19 mouse cellular contexts compared by ENCODE assay signal in genomic region chr13:36621333-36621659, GRCm38 (mm10).
DNase-seq lines count a peak whose midpoint lies in the region; ATAC-seq and TF ChIP-seq lines count a peak whose summit lies in the region.
"Had no signal": no experiment of that assay in that cellular context is flagged by ENCODE, and none has a peak within 500 bp of the region (broad histone marks: within the 10 kb centered on the region; RNA-seq: fewer than 3 reads in every experiment).

No protein-coding gene starts in this region.

- ATAC-seq in intestine, embryonic 15.5 days, result peak; percentile 72
- no peak; the same call in 1 of the 2 replicates for ATAC-seq in intestine, postnatal 0 days
- no peak for ATAC-seq in liver, postnatal 0 days
- ATAC-seq: forebrain, embryonic 14.5 days; forebrain, embryonic 16.5 days had no signal

- no peaks in the 10 kb centered on the region for H3K27me3 ChIP-seq in intestine, embryonic 15.5 days (replicated peaks)
- no peaks in the 10 kb centered on the region for H3K27me3 ChIP-seq in intestine, postnatal 0 days (replicated peaks; ENCODE audit: control insufficient read depth, insufficient read depth, low read length)
- H3K27me3 ChIP-seq in liver, postnatal 0 days (ENCODE audit: insufficient read depth, low read length), result no peaks in the 10 kb centered on the region
- H3K27me3 ChIP-seq: embryonic facial prominence, embryonic 13.5 days; embryonic facial prominence, embryonic 15.5 days; forebrain, embryonic 12.5 days had no signal

- H3K4me1 ChIP-seq in intestine, embryonic 15.5 days (replicated peaks), result no peaks in the 10 kb centered on the region
- H3K4me1 ChIP-seq in intestine, postnatal 0 days (replicated peaks; ENCODE audit: control insufficient read depth, insufficient read depth, low read length), result no peaks in the 10 kb centered on the region
- no peaks in the 10 kb centered on the region for H3K4me1 ChIP-seq in liver, postnatal 0 days (ENCODE audit: insufficient read depth)
- H3K4me1 ChIP-seq: embryonic facial prominence, embryonic 13.5 days; embryonic facial prominence, embryonic 15.5 days; forebrain, embryonic 10.5 days; forebrain, embryonic 12.5 days had no signal

- no peak overlapping the region for H3K4me3 ChIP-seq in intestine, embryonic 15.5 days (replicated peaks)
- no peak overlapping the region for H3K4me3 ChIP-seq in intestine, postnatal 0 days (ENCODE audit: low read depth, low read length)
- H3K4me3 ChIP-seq in liver, postnatal 0 days (ENCODE audit: low read depth, low read length), result no peak overlapping the region
- H3K4me3 ChIP-seq: embryonic facial prominence, embryonic 13.5 days; embryonic facial prominence, embryonic 15.5 days; erythroblast, embryonic 14.5 days; forebrain, embryonic 10.5 days; forebrain, embryonic 12.5 days had no signal

- no peak for TF ChIP-seq EP300 in liver, postnatal 0 days (IDR thresholded peaks at IDR 0.05; ENCODE audit: low read depth)

- H3K27ac ChIP-seq in intestine, embryonic 15.5 days, result no peak overlapping the region
- H3K27ac ChIP-seq in intestine, postnatal 0 days (ENCODE audit: low read depth, low read length), result no peak overlapping the region
- H3K27ac ChIP-seq in liver, postnatal 0 days (ENCODE audit: low read depth), result peak overlapping the region; percentile 71
- H3K27ac ChIP-seq: embryonic facial prominence, embryonic 13.5 days; embryonic facial prominence, embryonic 15.5 days; forebrain, embryonic 10.5 days; forebrain, embryonic 12.5 days had no signal

- no peaks in the 10 kb centered on the region for H3K36me3 ChIP-seq in intestine, embryonic 15.5 days
- H3K36me3 ChIP-seq in intestine, postnatal 0 days (ENCODE audit: control insufficient read depth, insufficient read depth), result no peaks in the 10 kb centered on the region
- no peaks in the 10 kb centered on the region for H3K36me3 ChIP-seq in liver, postnatal 0 days (replicated peaks; ENCODE audit: insufficient read depth, low read length)
- H3K36me3 ChIP-seq: embryonic facial prominence, embryonic 13.5 days; embryonic facial prominence, embryonic 15.5 days; forebrain, embryonic 10.5 days; forebrain, embryonic 12.5 days had no signal

- DNase-seq in liver, postnatal 0 days, result no peak
- no peak for DNase-seq in liver
- DNase-seq: adrenal gland, postnatal 25 days; cerebellum, adult 11 months; cerebellum, adult 18-20 months; cerebellum, adult 8-10 months; cerebellum, adult 9-11 months; cerebellum, postnatal 14 days; cerebellum, postnatal 36 days; embryo, embryonic 11 days had no signal

- no peaks in the 10 kb centered on the region for H3K9me3 ChIP-seq in intestine, embryonic 15.5 days
- H3K9me3 ChIP-seq in intestine, postnatal 0 days (ENCODE audit: control insufficient read depth), result no peaks in the 10 kb centered on the region
- peaks cover 3% of the 10 kb centered on the region; the same call in 1 of the 2 replicates for H3K9me3 ChIP-seq in liver, postnatal 0 days (ENCODE audit: low read length)
- H3K9me3 ChIP-seq: embryonic facial prominence, embryonic 15.5 days; forebrain, embryonic 10.5 days; forebrain, embryonic 12.5 days had no signal

- no peak overlapping the region for H3K9ac ChIP-seq in intestine, embryonic 15.5 days
- H3K9ac ChIP-seq in intestine, postnatal 0 days (ENCODE audit: low read depth, low read length), result no peak overlapping the region
- H3K9ac ChIP-seq in liver, postnatal 0 days (replicated peaks), result no peak overlapping the region
- H3K9ac ChIP-seq: embryonic facial prominence, embryonic 13.5 days; embryonic facial prominence, embryonic 15.5 days; forebrain, embryonic 12.5 days had no signal

- WGBS in intestine, embryonic 15.5 days, result 70% methylated on average over 1 of the region's 1 CpGs
- whole genome bisulfite sequencing in intestine, postnatal 0 days, result 39% methylated on average over 1 of the region's 1 CpGs
- WGBS in liver, postnatal 0 days (ENCODE audit: insufficient replicate concordance), result 56% methylated on average over 1 of the region's 1 CpGs

- TF ChIP-seq CTCF in intestine, postnatal 0 days (IDR thresholded peaks at IDR 0.05; ENCODE audit: low read depth), result no peak
- TF ChIP-seq CTCF in liver, postnatal 0 days (IDR thresholded peaks at IDR 0.05; ENCODE audit: low read depth), result no peak

- no peak overlapping the region for H3K4me2 ChIP-seq in intestine, embryonic 15.5 days (replicated peaks)
- no peak overlapping the region for H3K4me2 ChIP-seq in intestine, postnatal 0 days (replicated peaks; ENCODE audit: low read depth)
- no peak overlapping the region for H3K4me2 ChIP-seq in liver, postnatal 0 days (ENCODE audit: low read depth, low read length)
- H3K4me2 ChIP-seq: embryonic facial prominence, embryonic 13.5 days; embryonic facial prominence, embryonic 15.5 days; forebrain, embryonic 12.5 days had no signal
